Mouse (Mus musculus) cerebellum, adult 11-12 months (tissue): ENCODE measurements around the gene Tsnaxip1.
A peak's percentile ranks its signal among the peaks of the same experiment; 100 is the strongest.
"Not testable (repeated sequence)": the region's sequence is repeated elsewhere in the genome, so short reads cannot be mapped to it uniquely, and the experiment has no call there.

Experiments
- DNase-seq: peaks from one replicate; pipeline ENCODE4 v3.0.0; 2022

The Tsnaxip1 gene

GRCm38 (mm10) chr8:105820925-105821324, 6.6 kb upstream of the Tsnaxip1 start:
- DNase-seq = no peak

- DNase-seq = no peak
Measured at GRCm38 (mm10) chr8:105825506-105825905, 2.0 kb upstream of the Tsnaxip1 start.

DNA sequence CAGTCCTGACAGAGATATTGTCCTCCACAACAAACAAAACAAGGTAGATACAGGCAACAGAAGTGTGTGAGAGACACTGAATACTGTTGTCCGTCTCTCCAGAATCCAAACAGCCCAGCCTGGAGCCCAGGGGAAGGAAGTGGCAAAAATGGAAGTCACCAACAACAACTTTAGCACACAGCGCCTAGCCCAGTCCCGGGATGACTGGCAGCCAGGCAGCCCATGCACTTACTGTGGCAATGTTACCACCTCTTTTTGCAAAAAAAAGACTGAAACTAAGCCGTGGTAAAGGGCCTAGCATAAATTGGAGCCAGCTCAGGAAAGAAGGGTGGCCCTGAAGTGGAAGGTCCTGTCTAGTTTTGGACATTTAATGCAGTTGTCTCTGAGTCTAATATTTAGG, 1.2 kb upstream of the Tsnaxip1 start:
- DNase-seq = no peak

GRCm38 (mm10) chr8:105833740-105834139, 6.2 kb downstream of the Tsnaxip1 start:
- not testable (repeated sequence) for DNase-seq

DNA sequence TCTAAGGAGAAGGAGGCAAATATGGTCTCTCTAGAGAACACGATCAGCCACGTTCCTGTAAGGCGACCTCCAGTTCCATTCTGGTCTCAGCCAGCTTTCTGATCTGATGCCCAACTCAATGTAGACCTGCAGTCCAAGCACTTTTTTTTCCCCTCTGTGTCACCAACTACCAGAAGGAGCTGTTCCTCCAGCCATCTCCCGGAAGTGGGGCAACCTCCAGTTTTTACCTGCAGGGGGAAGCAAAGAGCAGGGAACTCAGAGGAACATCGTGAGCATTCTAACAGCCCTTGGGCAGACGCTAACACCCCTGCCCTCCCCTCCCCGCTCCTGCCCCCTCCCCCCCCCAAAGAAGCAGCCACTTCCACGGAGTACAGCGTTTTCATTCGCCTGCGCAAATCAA, 7.8 kb downstream of the Tsnaxip1 start:
- no peak for DNase-seq

GRCm38 (mm10) chr8:105836991-105837390, 9.5 kb downstream of the Tsnaxip1 start:
- DNase-seq = peak; percentile 28

DNA sequence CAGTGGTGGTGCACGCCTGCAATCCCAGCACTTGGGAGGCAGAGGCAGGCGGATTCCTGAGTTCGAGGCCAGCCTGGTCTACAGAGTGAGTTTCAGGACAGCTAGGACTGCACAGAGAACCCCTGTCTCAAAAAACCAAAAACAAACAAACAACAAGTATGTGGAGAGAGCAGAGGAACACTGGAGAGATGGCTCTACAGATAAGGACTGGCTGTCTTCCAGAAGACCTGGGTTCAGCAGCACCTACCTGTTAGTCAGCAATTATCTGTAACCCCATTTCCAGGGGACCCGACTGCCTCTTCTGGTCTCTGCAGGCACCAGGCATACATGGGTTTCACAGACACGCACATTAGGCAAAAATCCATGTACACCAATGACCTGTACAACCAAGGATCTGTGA, 11.7 kb downstream of the Tsnaxip1 start:
- no peak for DNase-seq

GRCm38 (mm10) chr8:105846678-105847077, 19.1 kb downstream of the Tsnaxip1 start:
- DNase-seq = no peak

DNA sequence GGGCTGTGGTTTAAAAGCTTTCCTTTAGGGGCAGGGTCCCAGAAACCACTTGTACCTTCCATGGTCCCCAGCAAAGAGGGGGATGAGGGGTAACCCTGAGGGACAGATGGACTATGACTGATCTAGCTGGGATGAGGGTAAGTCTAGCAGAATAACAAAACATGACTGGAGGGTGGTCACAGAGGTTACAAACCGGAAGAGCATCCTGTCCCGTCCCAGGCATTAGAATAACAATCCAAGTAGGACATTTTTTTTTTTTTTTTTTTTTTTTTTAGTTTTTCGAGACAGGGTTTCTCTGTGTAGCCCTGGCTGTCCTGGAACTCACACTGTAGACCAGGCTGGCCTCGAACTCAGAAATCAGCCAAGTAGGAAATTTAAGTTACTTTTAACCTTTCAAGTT, 22.5 kb downstream of the Tsnaxip1 start:
- DNase-seq = no peak

DNA sequence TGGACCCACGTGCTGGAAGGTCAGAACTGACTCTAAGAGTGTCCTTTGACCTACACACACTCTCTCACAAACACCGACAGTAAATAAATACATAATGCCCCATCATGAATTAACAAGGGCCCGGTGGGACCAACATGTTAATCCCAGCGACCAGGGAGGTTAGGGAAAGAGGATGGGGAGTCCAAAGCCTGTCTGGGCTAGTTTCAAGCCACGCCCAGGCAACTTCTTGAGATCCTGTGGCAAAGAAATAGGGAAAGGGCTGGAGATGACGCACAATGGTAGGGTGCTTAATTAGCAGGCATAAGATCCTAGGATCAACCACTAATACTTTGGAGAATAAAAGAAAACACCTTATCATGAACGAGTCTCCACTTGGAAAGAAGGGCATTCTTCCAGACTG, 23.1 kb downstream of the Tsnaxip1 start:
- no peak for DNase-seq

DNA sequence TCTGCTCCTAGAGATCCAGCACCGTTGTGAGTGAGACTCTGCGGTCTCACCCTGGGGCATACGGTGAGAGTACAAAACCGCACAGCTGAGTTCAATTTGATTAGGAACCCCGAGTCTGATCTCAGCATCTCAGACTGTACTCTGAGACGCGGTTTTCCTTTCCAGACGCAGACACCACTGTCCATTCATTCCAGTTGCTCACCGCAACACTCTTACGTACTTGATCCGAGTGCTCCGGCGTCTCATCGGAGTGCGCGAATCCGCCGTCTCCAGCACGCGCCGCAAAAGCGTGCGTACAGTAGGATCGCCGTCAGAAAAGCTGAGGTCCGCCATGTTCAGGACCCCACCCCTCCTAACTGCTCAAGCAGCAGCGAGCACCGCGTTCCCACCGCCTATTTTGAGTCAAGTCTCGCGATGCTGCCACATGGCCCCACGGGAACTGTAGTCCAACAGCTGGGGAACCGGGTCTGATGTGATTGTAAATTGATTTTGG, 24.2 kb downstream of the Tsnaxip1 start:
- peak; percentile 80 for DNase-seq

DNA sequence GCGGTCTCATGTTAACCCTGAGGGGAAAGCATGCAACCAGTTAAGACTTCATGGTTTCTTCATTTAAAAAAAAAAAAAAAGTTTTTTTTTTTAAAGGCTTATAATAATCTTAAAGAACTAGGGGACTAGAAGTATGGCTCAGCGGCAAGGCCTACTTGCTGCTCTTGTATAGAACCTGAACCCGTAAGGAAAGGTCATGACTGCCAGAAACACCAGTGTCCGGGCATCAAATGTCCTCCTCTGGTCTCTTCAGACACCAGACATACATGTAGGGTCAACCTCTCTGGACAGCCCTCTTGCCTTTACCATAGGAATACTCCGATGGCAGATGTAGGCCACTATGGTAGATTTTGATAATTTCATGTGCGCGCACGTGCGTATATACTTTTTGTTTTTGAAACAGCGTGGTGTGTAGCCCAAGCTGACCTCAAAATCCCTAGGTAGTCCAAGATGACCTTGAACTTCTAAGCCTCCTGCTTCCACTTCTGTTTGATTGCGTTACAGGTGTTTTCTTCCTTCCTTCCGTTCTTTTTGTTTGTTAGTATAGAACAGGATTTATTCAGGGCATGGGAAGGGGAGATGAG, 24.7 kb downstream of the Tsnaxip1 start:
- peak; percentile 42 for DNase-seq

GRCm38 (mm10) chr8:105853178-105853577, 25.6 kb downstream of the Tsnaxip1 start, which contains the start of gene Cenpt:
Cenpt (minus strand) TSS chr8:105853278.
- DNase-seq = peak; percentile 45

GRCm38 (mm10) chr8:105854303-105854702, 26.8 kb downstream of the Tsnaxip1 start:
- peak; percentile 58 for DNase-seq

GRCm38 (mm10) chr8:105854715-105855216, 27.2 kb downstream of the Tsnaxip1 start, which contains the start of gene Thap11:
Thap11 (plus strand) TSS chr8:105855132.
- peak; percentile 87 for DNase-seq

- DNase-seq = peak; percentile 69
Measured at GRCm38 (mm10) chr8:105855248-105856167, 28.0 kb downstream of the Tsnaxip1 start.

DNA sequence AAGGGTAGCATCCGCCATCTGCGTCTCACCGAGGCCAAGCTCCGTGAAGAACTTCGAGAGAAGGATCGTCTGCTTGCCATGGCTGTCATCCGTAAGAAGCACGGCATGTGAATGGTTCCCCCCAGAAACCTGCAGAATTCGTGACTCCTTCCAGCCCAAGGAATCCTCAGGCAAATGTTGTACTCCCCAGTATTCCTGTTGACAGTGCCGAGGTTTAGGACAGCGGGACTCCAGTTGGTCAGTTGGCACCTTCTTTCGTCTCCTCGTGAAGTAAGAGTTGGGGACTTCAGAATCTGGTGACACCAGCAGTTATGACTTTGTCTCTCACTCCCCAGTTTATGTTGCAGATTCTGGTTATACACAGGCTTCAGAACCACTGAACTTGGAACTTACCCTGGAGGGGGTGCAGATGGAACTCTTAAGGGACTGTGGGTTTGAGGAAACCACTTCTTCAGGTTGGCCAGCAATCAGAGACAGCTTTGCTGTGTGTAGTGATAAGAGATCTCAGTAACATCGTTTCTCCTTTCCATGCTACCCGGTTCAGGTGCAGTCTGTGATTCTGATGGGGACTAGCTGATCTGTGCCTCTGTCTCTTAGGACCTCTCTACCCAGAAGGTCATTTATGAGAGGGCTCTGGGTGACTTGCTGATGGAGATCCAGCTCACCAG, 28.8 kb downstream of the Tsnaxip1 start:
- no peak for DNase-seq

GRCm38 (mm10) chr8:105858495-105858894, 31.0 kb downstream of the Tsnaxip1 start:
- peak; percentile 29 for DNase-seq

DNA sequence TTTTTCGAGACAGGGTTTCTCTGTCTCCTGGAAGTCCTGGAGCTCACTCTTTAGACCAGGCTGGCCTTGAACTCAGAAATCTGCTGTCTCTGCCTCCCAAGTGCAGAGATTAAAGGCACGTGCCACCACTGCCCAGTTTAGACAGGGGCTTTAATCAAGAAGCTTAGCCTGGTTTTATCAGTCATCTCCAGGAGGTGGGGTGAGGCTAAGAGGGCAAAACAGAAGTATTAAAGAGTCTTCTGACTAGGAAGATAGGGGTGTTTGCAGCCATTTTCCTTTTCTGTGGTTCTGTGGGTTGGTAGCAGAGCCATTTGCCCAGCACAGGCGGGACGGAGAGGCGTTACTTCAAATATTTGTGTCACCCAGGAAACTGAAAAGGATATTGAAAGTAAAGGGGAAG, 31.8 kb downstream of the Tsnaxip1 start:
- no peak for DNase-seq

DNA sequence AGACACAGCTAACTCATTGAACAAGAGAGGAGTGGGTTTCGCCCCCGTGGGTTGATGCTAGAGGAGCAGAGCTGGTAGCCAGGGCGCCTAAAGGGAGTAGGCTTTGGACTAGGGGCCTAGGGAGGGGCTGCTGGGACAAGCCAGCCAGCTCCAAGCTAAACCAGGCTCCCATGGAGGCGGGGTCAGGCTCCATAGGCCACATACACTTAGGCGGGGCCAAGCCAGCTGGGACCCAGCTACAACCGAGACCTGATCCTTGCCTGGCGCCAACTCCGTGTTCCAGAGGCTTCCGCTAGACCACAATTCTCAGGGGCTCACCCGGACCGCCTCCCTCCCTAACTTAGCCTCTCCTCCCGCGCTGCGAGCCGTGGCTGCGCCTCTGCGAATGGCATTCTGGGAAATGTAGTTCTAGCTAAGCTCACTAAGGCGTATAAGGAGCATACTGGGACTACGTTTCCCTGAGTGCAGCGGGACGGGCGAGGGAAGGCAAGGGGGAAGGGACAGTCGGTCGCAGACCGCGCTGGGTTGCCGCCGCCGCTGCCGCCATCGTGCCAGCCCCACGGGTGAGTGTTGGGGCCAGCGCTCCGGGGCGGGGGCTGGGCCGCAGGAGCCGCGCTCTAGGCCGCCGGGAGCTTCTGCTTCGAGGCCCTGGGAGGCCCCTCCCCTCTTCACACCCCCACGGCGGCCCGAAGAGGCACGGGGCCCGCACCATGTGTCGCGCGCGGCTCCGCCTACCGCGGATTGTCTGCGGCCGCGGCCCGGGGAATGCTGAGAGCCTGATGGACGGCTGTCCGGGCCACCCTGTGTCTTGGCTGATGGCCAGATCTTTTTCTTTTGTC, 32.8 kb downstream of the Tsnaxip1 start, which contains the start of gene Nutf2:
Gene Nutf2, plus strand, starts transcription at position 438 of the 839 bp plus-strand sequence.
- peak; percentile 97 for DNase-seq

DNA sequence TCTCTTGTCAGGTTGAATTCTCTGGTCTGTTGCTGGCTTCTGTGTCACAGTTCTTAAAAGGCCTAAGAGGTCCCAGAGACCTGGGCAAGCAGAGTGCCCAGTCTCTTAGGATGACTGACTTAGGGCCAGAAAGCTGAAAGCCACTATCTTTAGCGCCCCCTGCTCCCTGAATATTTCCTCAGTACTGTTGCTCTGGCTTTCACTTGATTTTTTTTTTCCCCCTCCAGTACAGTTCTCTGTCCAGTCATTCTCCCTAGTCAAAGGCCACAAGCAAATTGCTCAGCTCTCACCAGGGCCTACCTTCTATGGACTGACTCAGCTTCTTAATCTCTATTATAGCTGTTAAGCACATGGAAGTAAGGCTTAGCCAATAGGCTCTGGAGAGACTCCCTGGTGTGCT, 34.4 kb downstream of the Tsnaxip1 start:
- peak; percentile 19 for DNase-seq
